Mouse (Mus musculus): ENCODE data around the gene Slc9a4. TPM values are rescaled to one million over a fixed set of nuclear protein-coding genes. Genes with fewer than 3 reads are reported as not detected.

Gene Slc9a4
- polyA plus RNA-seq, 1 experiment from 2014 or later = not detected

Other genes with a start within 250 kb of the Slc9a4 start
- 2.5 and 2.7 TPM in 2 replicates for gene Il1rl1, start 150.5 kb upstream of the Slc9a4 start, polyA plus RNA-seq (2016; fragmentation: Nextera tagmentation; extraction: Ambion mirVana)
- not detected in 2 replicates for gene Il18r1, start 114.5 kb upstream of the Slc9a4 start, polyA plus RNA-seq (2016; fragmentation: Nextera tagmentation; extraction: Ambion mirVana)
- gene Il18rap, start 64.7 kb upstream of the Slc9a4 start, polyA plus RNA-seq (2016; fragmentation: Nextera tagmentation; extraction: Ambion mirVana) = 0.67 and 0.79 TPM in 2 replicates
- gene Slc9a2, start 100.5 kb downstream of the Slc9a4 start, polyA plus RNA-seq (2016; fragmentation: Nextera tagmentation; extraction: Ambion mirVana) = not detected in 2 replicates
- gene Mfsd9, start 210.6 kb downstream of the Slc9a4 start, polyA plus RNA-seq (2016; fragmentation: Nextera tagmentation; extraction: Ambion mirVana) = 0.99 and 1.4 TPM in 2 replicates
- gene Tmem182, start 225.5 kb downstream of the Slc9a4 start, polyA plus RNA-seq (2016; fragmentation: Nextera tagmentation; extraction: Ambion mirVana) = not detected in 2 replicates